Mouse (Mus musculus): ENCODE measurements around the gene Cyb5r1. TPM values are rescaled to one million over a fixed set of nuclear protein-coding genes. Genes with fewer than 3 reads are reported as not detected.
A peak's percentile ranks its signal among the peaks of the same experiment; 100 is the strongest.

The Cyb5r1 gene
- total RNA-seq, 2 experiments from 2014 or later = 18.9 to 19.9 TPM

DNA sequence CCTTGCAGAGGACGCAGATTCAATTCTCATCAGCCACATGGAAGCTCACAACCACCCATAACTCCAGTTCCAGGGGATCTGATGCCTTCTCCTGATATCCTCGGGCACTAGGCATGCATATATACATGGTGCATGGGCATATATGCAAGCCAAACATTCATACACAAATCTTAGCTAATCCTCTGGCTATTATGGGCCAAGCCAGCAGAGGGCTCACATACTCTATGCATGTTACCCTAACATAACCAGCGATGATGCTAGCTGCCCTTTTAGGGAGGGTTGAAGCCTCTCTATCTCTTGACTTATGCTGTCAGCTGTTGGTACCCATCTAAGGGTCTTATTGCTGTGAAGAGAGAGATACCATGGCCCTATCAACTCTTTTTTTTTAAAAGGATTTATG, 45.6 kb downstream of the Cyb5r1 start:
- intact Hi-C loops (cut with DNase I) = no loop called here
- DNase-seq (ENCODE audit: low spot score in 2 of 2) = peak in 1 of 2 experiments; percentile 11

DNA sequence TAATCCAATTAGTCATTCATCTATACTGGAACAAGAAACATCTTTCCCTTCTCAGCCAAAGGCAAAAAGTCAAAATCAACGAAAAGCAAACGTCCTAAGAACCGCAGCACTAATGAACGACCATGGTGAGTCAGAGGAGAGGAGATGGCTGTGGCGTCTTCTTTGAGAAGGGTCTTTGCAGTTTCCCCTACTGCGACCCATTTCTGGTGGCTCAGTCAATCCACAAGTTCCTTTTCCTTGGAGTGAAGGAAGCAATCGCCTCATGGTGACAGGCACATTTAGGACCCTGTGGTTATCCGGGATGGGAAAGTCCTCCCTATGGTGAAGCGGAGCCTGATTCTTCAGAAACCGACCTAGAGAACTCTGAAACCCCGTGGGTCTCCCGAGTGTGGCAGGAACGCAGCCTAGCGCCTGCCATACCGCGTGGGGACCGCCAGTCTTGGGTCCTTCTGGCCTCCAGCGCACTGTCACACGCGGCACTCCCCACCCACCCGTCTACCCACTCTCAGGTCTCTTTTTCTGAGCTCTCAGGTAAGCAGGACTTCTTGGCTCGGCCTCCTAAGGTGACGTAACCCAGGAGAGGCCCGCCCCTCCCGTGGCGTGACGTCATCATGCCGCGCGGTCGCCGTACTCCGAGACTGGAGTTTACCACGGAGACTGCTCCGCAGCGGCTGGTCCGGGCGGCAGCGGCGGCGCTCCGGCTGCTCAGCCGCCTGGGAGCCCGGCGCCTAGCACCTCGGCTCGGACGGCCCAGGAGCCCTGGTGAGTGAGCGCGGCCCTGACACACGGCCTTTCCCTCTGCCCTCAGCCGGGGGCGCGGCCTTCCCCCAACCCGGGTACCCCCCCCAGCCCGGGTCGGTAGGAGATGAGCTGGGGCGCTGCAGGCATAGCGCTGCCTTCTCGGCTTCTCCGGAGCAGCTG, 49.8 kb downstream of the Cyb5r1 start, which contains the start of gene Klhl12:
Gene Klhl12 (plus strand): TSS at position 628 of the 921 bp plus-strand sequence.
- intact Hi-C loops (cut with DNase I) = loop anchor here (2.0 kb wide), 1 partner anchor 94 kb away; the partner anchor contains the start of gene Tmem183a
- DNase-seq (ENCODE audit: low spot score in 2 of 2) = peak; percentile 96 to 97

DNA sequence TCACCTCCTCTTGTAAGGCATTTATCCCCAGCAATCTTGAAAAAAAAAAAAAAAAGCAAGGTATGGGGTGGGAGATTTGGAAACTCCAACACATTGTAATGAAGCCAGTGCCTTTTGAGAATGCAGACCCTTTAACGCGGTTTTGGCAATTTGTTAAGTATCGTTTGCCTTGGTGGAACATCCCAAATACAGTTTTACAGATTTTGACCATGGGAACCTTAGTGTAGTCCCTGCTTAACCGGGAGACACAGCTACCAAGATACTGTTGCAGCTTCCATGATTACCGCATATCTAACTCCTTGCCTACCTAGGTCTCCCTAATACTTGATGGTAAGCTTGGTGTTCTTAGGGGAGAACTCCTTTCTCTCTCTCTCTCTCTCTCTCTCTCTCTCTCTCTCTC, 50.7 kb downstream of the Cyb5r1 start:
- no peak for DNase-seq (ENCODE audit: low spot score in 2 of 2)
- intact Hi-C loops (cut with DNase I) = no loop called here

DNA sequence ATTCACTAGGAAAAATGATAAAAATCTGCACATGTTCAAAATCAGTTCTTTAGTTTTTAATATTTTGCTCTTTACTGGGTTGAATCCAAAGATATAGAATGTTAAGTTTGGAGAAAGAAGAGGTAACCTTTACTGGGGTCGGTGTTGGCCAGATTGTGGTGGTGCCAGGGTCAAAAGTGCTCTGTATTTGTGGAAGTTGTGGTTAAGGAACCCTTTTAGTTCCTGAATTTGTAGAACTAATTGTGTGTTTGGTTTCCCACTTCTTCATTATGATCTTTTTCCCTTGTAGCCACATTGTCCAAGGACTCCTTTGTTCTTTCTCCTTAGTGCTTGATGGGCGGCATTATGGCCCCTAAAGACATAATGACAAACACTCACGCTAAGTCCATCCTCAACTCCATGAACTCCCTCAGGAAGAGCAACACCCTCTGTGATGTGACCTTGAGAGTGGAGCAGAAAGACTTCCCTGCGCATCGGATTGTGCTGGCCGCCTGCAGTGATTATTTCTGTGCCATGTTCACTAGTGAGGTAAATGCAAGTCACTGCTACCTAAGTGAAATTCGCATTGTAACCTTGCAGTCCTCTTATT, 52.9 kb downstream of the Cyb5r1 start:
- intact Hi-C loops (cut with DNase I) = no loop called here
- no peak for DNase-seq (ENCODE audit: low spot score in 2 of 2)

DNA sequence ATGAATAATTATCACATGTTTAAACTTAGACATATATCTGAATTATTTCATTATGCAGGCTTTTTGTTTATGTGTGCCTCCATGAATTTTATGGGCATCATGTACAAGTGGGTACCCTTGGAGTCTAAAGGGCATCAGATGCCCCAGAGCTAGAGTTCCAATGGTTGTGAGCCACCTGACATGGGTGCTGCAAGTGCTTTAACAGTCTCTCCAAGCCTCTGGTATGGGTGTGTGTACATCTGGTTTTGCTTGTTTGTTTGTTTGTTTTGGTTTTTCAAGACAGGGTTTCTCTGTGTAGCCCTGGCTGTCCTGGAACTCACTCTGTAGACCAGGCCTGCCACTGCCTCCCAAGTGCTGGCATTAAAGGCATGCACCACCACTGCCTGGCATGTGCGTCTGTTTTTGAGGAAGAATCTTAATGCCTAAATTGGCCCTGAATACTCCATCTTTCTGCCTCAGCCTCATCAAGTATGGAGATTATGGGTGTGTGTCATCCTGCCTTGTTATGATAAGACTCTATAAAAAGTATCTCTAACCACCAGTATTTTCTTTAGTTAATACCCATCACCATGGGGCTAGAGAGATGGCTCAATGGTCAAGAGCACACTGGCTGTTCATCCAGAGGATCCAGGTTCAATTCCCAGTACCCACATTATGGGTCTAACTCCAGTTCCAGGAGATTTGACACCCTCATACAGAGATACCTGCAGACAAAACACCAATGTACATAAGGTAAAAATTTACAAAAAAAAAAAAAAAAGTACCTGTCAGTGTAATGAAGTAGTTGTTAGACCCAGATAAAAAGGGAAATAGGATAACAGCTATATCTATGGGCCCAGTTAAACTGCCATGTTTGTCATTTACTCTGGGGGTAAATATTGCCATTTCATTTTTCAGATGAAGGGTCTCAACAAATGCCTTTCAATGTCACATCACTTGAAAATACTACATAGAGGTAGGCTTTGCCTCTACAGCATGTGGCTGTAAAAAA, 55.2 kb downstream of the Cyb5r1 start:
- intact Hi-C loops (cut with DNase I) = no loop called here

More for the DNA sequence above, 55.2 kb downstream of the Cyb5r1 start:
- DNase-seq (ENCODE audit: low spot score in 2 of 2) = no peak

Other genes with a start within 250 kb of the Cyb5r1 start
- gene Chil1, start 223.4 kb upstream of the Cyb5r1 start, total RNA-seq (2021) = 10 to 100 TPM; 12.0 to 12.4 TPM
- gene Mybph, start 212.1 kb upstream of the Cyb5r1 start, total RNA-seq (2021) = under 1 TPM in 1 of 2 experiments, not detected in 1; 0.27 TPM
- 100 to 1,000 TPM; 175 to 206 TPM for gene Adora1, start 170.1 kb upstream of the Cyb5r1 start, total RNA-seq (2021)
- gene Myog, start 115.6 kb upstream of the Cyb5r1 start, total RNA-seq (2021) = not detected
- gene Ppfia4, start 72.6 kb upstream of the Cyb5r1 start, total RNA-seq (2021) = 10 to 100 TPM; 48.4 to 49.5 TPM
- 10 to 100 TPM; 80.1 to 87.0 TPM for gene Tmem183a, start 43.6 kb upstream of the Cyb5r1 start, total RNA-seq (2021)
- not detected for gene 4933406M09Rik, start 19.6 kb upstream of the Cyb5r1 start, total RNA-seq (2021)
- 10 to 100 TPM; 60.2 to 62.8 TPM for gene Adipor1, start 9.8 kb downstream of the Cyb5r1 start, total RNA-seq (2021)
- 10 to 100 TPM; 36.4 to 37.1 TPM for gene Klhl12, start 50.0 kb downstream of the Cyb5r1 start, total RNA-seq (2021)
- 10 to 100 TPM; 26.1 to 29.5 TPM for gene Rabif, start 89.1 kb downstream of the Cyb5r1 start, total RNA-seq (2021)
- not detected for gene Mgat4e, start 144.1 kb downstream of the Cyb5r1 start, total RNA-seq (2021)
- 10 to 100 TPM; 57.7 to 67.6 TPM for gene Kdm5b, start 154.6 kb downstream of the Cyb5r1 start, total RNA-seq (2021)
- 10 to 100 TPM; 49.4 to 71.5 TPM for gene Syt2, start 241.1 kb downstream of the Cyb5r1 start, total RNA-seq (2021)

All from left cerebral cortex, postnatal 36 days (tissue).